17 mouse cellular contexts compared by ENCODE assay signal in genomic region chr2:30371544-30371943, GRCm38 (mm10).
"Had no signal": no experiment of that assay in that cellular context is flagged by ENCODE, and none has a peak within 500 bp of the region (broad histone marks: within the 10 kb centered on the region; RNA-seq: fewer than 3 reads in every experiment).

No protein-coding gene starts in this region.

- H3K4me1 ChIP-seq: liver, embryonic 15.5 days; midbrain, embryonic 10.5 days; midbrain, embryonic 12.5 days; neural tube, embryonic 12.5 days; stomach, embryonic 15.5 days had no signal

- H3K4me2 ChIP-seq: liver, embryonic 11.5 days; liver, embryonic 13.5 days; liver, embryonic 15.5 days; lung, embryonic 15.5 days; midbrain, embryonic 12.5 days; neural tube, embryonic 12.5 days; stomach, embryonic 15.5 days had no signal

- H3K27me3 ChIP-seq: liver, embryonic 13.5 days; liver, embryonic 15.5 days; lung, embryonic 15.5 days; midbrain, embryonic 12.5 days; neural tube, embryonic 12.5 days; stomach, embryonic 15.5 days had no signal

- H3K27ac ChIP-seq: liver, embryonic 13.5 days; liver, embryonic 15.5 days; lung, embryonic 15.5 days; midbrain, embryonic 10.5 days; midbrain, embryonic 12.5 days; neural tube, embryonic 12.5 days; stomach, embryonic 15.5 days; stomach, postnatal 0 days had no signal

- DNase-seq: liver, embryonic 13.5 days; liver, postnatal 0 days; midbrain, embryonic 14.5 days; right cerebral cortex, postnatal 14 days; thymus, adult 2 months; thymus, postnatal 25 days; thymus, postnatal 4 days had no signal

- ATAC-seq: liver, postnatal 0 days; midbrain, embryonic 16.5 days had no signal

- H3K9ac ChIP-seq: liver, embryonic 13.5 days; liver, embryonic 15.5 days; liver, postnatal 0 days; lung, embryonic 15.5 days; midbrain, embryonic 12.5 days; neural tube, embryonic 12.5 days; stomach, embryonic 15.5 days had no signal

- H3K4me3 ChIP-seq: liver, embryonic 13.5 days; liver, embryonic 15.5 days; lung, embryonic 15.5 days; midbrain, embryonic 10.5 days; midbrain, embryonic 12.5 days; myocyte; neural tube, embryonic 12.5 days; stomach, embryonic 15.5 days had no signal

- H3K9me3 ChIP-seq: liver, embryonic 13.5 days; liver, embryonic 15.5 days; lung, embryonic 15.5 days; midbrain, embryonic 10.5 days; midbrain, embryonic 12.5 days; neural tube, embryonic 12.5 days; stomach, embryonic 15.5 days had no signal
